Comparison of ENCODE assay signal across 19 mouse cellular contexts in the genomic region with DNA sequence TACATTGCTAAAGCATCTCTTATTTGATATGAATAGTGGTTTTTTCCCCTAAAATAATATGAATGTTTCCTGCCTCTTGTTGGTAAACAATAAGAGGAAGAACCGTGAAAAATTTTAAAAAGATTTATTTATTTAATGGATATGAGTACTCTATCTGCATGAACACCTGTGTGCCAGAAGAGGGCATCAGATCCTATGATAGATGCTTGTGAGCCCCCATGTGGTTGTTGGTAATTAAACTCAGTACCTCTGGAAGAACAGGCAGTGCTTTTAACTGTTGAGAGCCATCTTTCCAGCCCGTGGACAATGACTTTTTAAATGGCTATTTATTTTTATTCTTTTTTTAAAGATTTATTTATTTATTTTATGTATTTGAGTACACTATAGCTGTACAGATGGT. TPM values are rescaled to one million over a fixed set of nuclear protein-coding genes. Genes with fewer than 3 reads are reported as not detected.
DNase-seq lines count a peak whose midpoint lies in the region; ATAC-seq and TF ChIP-seq lines count a peak whose summit lies in the region.
"Had no signal": no experiment of that assay in that cellular context is flagged by ENCODE, and none has a peak within 500 bp of the region (broad histone marks: within the 10 kb centered on the region; RNA-seq: fewer than 3 reads in every experiment).

No protein-coding gene starts in this region.

- peak; percentile 52 for TF ChIP-seq CTCF in kidney, postnatal 0 days (IDR thresholded peaks at IDR 0.05; ENCODE audit: low read depth)

- H3K4me3 ChIP-seq in kidney, postnatal 0 days (replicated peaks; ENCODE audit: low read depth, low read length), result no peak overlapping the region
- no peak overlapping the region for H3K4me3 ChIP-seq in forebrain, embryonic 13.5 days
- H3K4me3 ChIP-seq: forebrain, embryonic 12.5 days; heart, embryonic 15.5 days; hindbrain, embryonic 13.5 days; neural tube, embryonic 13.5 days had no signal

- H3K27me3 ChIP-seq in kidney, postnatal 0 days (ENCODE audit: insufficient read depth, low read length), result no peaks in the 10 kb centered on the region
- H3K27me3 ChIP-seq in splenic B cell, adult 2 months (ENCODE audit: control insufficient read depth, insufficient read depth, low read length, poor library complexity, severe bottlenecking), result no peaks in the 10 kb centered on the region
- no peaks in the 10 kb centered on the region for H3K27me3 ChIP-seq in forebrain, embryonic 13.5 days
- H3K27me3 ChIP-seq: forebrain, embryonic 12.5 days; heart, embryonic 15.5 days; hindbrain, embryonic 13.5 days; neural tube, embryonic 13.5 days had no signal

- 90% methylated on average over 2 of the region's 2 CpGs for WGBS in kidney, postnatal 0 days
- WGBS in forebrain, embryonic 13.5 days, result 88% methylated on average over 2 of the region's 2 CpGs

- H3K36me3 ChIP-seq in kidney, postnatal 0 days (ENCODE audit: insufficient read depth, low read length), result no peaks in the 10 kb centered on the region
- H3K36me3 ChIP-seq in splenic B cell, adult 2 months (ENCODE audit: control insufficient read depth, insufficient read depth, low read length, poor library complexity, severe bottlenecking), result peaks cover 1% of the 10 kb centered on the region; the same call in 1 of the 2 replicates
- H3K36me3 ChIP-seq in forebrain, embryonic 13.5 days (ENCODE audit: poor library complexity, severe bottlenecking), result peaks cover 7% of the 10 kb centered on the region

- DNase-seq in kidney, postnatal 0 days (ENCODE audit: low spot score), result no peak
- no peak for DNase-seq in kidney, postnatal 25 days
- DNase-seq in thymus, postnatal 0 days (ENCODE audit: low spot score), result peak; percentile 40
- DNase-seq in thymus, postnatal 4 days, result no peak
- DNase-seq in ES-CJ7 (ENCODE audit: low read depth, low spot score), result peak; percentile 56
- DNase-seq in splenic B cell, adult 2 months (ENCODE audit: low read depth, low spot score), result peak; percentile 51
- no peak for DNase-seq in cerebellum, postnatal 25 days
- DNase-seq: adrenal gland, adult 8-10 months; cerebellum, postnatal 14 days; heart, adult 18-20 months; kidney, adult 18-20 months; kidney, postnatal 36 days; lung, postnatal 10 days had no signal

- no peaks in the 10 kb centered on the region; the same call in 1 of the 2 replicates for H3K4me1 ChIP-seq in kidney, postnatal 0 days (replicated peaks; ENCODE audit: insufficient read depth, low read length)
- peaks cover 17% of the 10 kb centered on the region for H3K4me1 ChIP-seq in forebrain, embryonic 13.5 days

- no peak for ATAC-seq in kidney, postnatal 0 days (replicated peaks; ENCODE audit: low FRiP score, low read depth)
- no peak for ATAC-seq in forebrain, embryonic 13.5 days

- H3K9me3 ChIP-seq in kidney, postnatal 0 days (replicated peaks; ENCODE audit: low read length), result no peaks in the 10 kb centered on the region
- no peaks in the 10 kb centered on the region for H3K9me3 ChIP-seq in forebrain, embryonic 13.5 days (replicated peaks)
- H3K9me3 ChIP-seq: forebrain, embryonic 12.5 days; G1E; heart, embryonic 15.5 days; hindbrain, embryonic 13.5 days; neural tube, embryonic 13.5 days had no signal

- no peak overlapping the region for H3K9ac ChIP-seq in kidney, postnatal 0 days (ENCODE audit: low read depth, low read length)
- no peak overlapping the region for H3K9ac ChIP-seq in forebrain, embryonic 13.5 days
- H3K9ac ChIP-seq: forebrain, embryonic 12.5 days; heart, embryonic 15.5 days; hindbrain, embryonic 13.5 days; neural tube, embryonic 13.5 days had no signal

- no peak overlapping the region for H3K27ac ChIP-seq in kidney, postnatal 0 days
- no peak overlapping the region for H3K27ac ChIP-seq in forebrain, embryonic 13.5 days
- H3K27ac ChIP-seq: forebrain, embryonic 12.5 days; heart, embryonic 15.5 days; hindbrain, embryonic 13.5 days; neural tube, embryonic 13.5 days had no signal

- H3K4me2 ChIP-seq in kidney, postnatal 0 days (ENCODE audit: low read length), result no peak overlapping the region
- no peak overlapping the region for H3K4me2 ChIP-seq in forebrain, embryonic 13.5 days
- H3K4me2 ChIP-seq: forebrain, embryonic 12.5 days; heart, embryonic 15.5 days; hindbrain, embryonic 13.5 days; neural tube, embryonic 13.5 days had no signal

RNA-seq across cellular contexts. Expression of gene Rcor1, which starts 5.7 kb away (rescaled TPM):
- 9.9 and 10.1 TPM in 2 replicates for polyA plus RNA-seq in kidney, postnatal 0 days (2015; fragmentation: Nextera tagmentation; extraction: Ambion mirVana)
- 10.1 and 14.0 TPM in 2 replicates for polyA plus RNA-seq in thymus, postnatal 0 days (2015; fragmentation: Nextera tagmentation; extraction: Ambion mirVana)
- 8.0 and 8.4 TPM in 2 replicates for polyA plus RNA-seq in forebrain, embryonic 13.5 days (2015; fragmentation: Nextera tagmentation; extraction: Ambion mirVana)

Comparison
In these comparisons a context has a peak if more than half of its experiments do, and no peak if none do; other contexts are left out.
1. DNase-seq: peak in thymus, postnatal 0 days (single experiment), ES-CJ7 (single experiment) and splenic B cell, adult 2 months (single experiment); none in kidney, postnatal 0 days (single experiment), kidney, postnatal 25 days (0 of 2), thymus, postnatal 4 days (single experiment) and cerebellum, postnatal 25 days (0 of 2).